ENCODE assay signal across 18 mouse cellular contexts in the genomic region with DNA sequence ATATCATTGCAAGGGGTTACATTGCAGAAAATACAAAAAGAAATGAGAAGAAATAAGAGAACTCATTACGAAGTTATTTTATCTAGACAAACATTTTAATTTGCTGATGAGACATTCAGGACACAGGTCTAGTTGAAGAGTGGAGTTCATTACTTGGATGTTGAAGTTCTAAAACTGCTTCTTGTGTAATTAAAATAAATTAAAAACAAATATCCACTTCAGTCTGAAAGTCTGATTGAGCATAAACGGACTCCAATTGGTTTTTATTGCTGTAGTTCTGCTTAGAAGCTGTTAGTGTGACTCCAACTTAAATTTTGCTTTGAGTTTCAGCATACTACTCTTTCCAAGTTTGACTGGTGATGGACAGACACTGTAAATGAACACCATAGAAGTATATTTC.
A peak's percentile ranks its signal among the peaks of the same experiment; 100 is the strongest.
DNase-seq lines count a peak whose midpoint lies in the region; ATAC-seq and TF ChIP-seq lines count a peak whose summit lies in the region.
"Had no signal": no experiment of that assay in that cellular context is flagged by ENCODE, and none has a peak within 500 bp of the region (broad histone marks: within the 10 kb centered on the region; RNA-seq: fewer than 3 reads in every experiment).

No protein-coding gene starts in this region.

- TF ChIP-seq CTCF in stomach, postnatal 0 days (IDR thresholded peaks at IDR 0.05; ENCODE audit: low read depth) = no peak

- peaks cover 11% of the 10 kb centered on the region; the same call in 1 of the 2 replicates for H3K4me1 ChIP-seq in hindbrain, embryonic 12.5 days
- H3K4me1 ChIP-seq in midbrain, embryonic 13.5 days (replicated peaks) = peaks cover 39% of the 10 kb centered on the region
- no peaks in the 10 kb centered on the region for H3K4me1 ChIP-seq in stomach, postnatal 0 days (replicated peaks; ENCODE audit: control insufficient read depth, insufficient read depth)

- WGBS in hindbrain, embryonic 12.5 days = 31% methylated on average over 2 of the region's 2 CpGs
- WGBS in midbrain, embryonic 13.5 days = 25% methylated on average over 2 of the region's 2 CpGs
- WGBS in stomach, postnatal 0 days = 70% methylated on average over 2 of the region's 2 CpGs

- no peak overlapping the region for H3K4me3 ChIP-seq in hindbrain, embryonic 12.5 days
- H3K4me3 ChIP-seq in midbrain, embryonic 13.5 days (replicated peaks) = peak overlapping the region; percentile 51
- H3K4me3 ChIP-seq in stomach, postnatal 0 days (ENCODE audit: low read depth, low read length) = no peak overlapping the region
- H3K4me3 ChIP-seq: heart, embryonic 13.5 days; limb, embryonic 12.5 days had no signal

- H3K27ac ChIP-seq in hindbrain, embryonic 12.5 days = peak overlapping the region; percentile 84
- peak overlapping the region; percentile 84 for H3K27ac ChIP-seq in midbrain, embryonic 13.5 days
- H3K27ac ChIP-seq in stomach, postnatal 0 days (replicated peaks) = no peak overlapping the region
- H3K27ac ChIP-seq: heart, embryonic 13.5 days; limb, embryonic 12.5 days; liver, embryonic 14.5 days had no signal

- no peaks in the 10 kb centered on the region for H3K9me3 ChIP-seq in hindbrain, embryonic 12.5 days (replicated peaks)
- H3K9me3 ChIP-seq in midbrain, embryonic 13.5 days = no peaks in the 10 kb centered on the region
- H3K9me3 ChIP-seq in stomach, postnatal 0 days (ENCODE audit: control insufficient read depth, low read length) = no peaks in the 10 kb centered on the region
- H3K9me3 ChIP-seq: heart, embryonic 13.5 days; limb, embryonic 12.5 days had no signal

- no peak for ATAC-seq in hindbrain, embryonic 12.5 days (ENCODE audit: low FRiP score)
- ATAC-seq in midbrain, embryonic 13.5 days = no peak
- ATAC-seq in stomach, postnatal 0 days (ENCODE audit: low FRiP score, low TSS enrichment) = no peak

- peak overlapping the region; percentile 60 for H3K4me2 ChIP-seq in hindbrain, embryonic 12.5 days (replicated peaks)
- peak overlapping the region; percentile 88 for H3K4me2 ChIP-seq in midbrain, embryonic 13.5 days (replicated peaks)
- H3K4me2 ChIP-seq in stomach, postnatal 0 days (replicated peaks; ENCODE audit: low read depth) = no peak overlapping the region
- H3K4me2 ChIP-seq: heart, embryonic 13.5 days; limb, embryonic 12.5 days had no signal

- no peak for TF ChIP-seq EP300 in stomach, postnatal 0 days (optimal IDR thresholded peaks at IDR 0.05)

- no peaks in the 10 kb centered on the region for H3K27me3 ChIP-seq in hindbrain, embryonic 12.5 days
- no peaks in the 10 kb centered on the region for H3K27me3 ChIP-seq in midbrain, embryonic 13.5 days
- peaks cover 13% of the 10 kb centered on the region; the same call in 1 of the 2 replicates for H3K27me3 ChIP-seq in stomach, postnatal 0 days (ENCODE audit: control insufficient read depth, insufficient read depth, low read length)

- no peak overlapping the region for H3K9ac ChIP-seq in hindbrain, embryonic 12.5 days
- H3K9ac ChIP-seq in midbrain, embryonic 13.5 days (replicated peaks) = peak overlapping the region; percentile 48
- H3K9ac ChIP-seq in stomach, postnatal 0 days (ENCODE audit: low read length) = no peak overlapping the region
- H3K9ac ChIP-seq: heart, embryonic 13.5 days; limb, embryonic 12.5 days; liver, embryonic 14.5 days had no signal

- DNase-seq in retina, embryonic 14.5 days (ENCODE audit: low spot score) = peak; percentile 33
- no peak for DNase-seq in retina, postnatal 1 day
- DNase-seq in stomach, postnatal 0 days (ENCODE audit: low spot score) = no peak
- no peak for DNase-seq in right cerebral cortex, postnatal 36 days (ENCODE audit: low spot score in 2 of 2)
- DNase-seq in thymus, postnatal 4 days = no peak
- DNase-seq in lung, postnatal 14 days = no peak
- DNase-seq: B cell, adult 2 months; cerebellum, adult 8-10 months; kidney, adult 8-10 months; kidney, postnatal 36 days; layer of hippocampus, postnatal 36 days; lung, postnatal 10 days; right cerebral cortex, postnatal 14 days had no signal

- no peaks in the 10 kb centered on the region; the same call in 1 of the 2 replicates for H3K36me3 ChIP-seq in hindbrain, embryonic 12.5 days
- peaks cover 19% of the 10 kb centered on the region for H3K36me3 ChIP-seq in midbrain, embryonic 13.5 days
- no peaks in the 10 kb centered on the region for H3K36me3 ChIP-seq in stomach, postnatal 0 days (ENCODE audit: control insufficient read depth, insufficient read depth, low read length)
- H3K36me3 ChIP-seq: heart, embryonic 13.5 days; limb, embryonic 12.5 days had no signal
